Mouse (Mus musculus) embryonic facial prominence, embryonic 10.5 days (tissue): ENCODE data around the gene Ffar2. TPM values are rescaled to one million over a fixed set of nuclear protein-coding genes. Genes with fewer than 3 reads are reported as not detected.

Experiments
- DNase-seq: peaks from one replicate; pipeline ENCODE4 v3.0.0-alpha.2; 2017; ENCODE audit warnings: low spot score
- H3K27ac ChIP-seq: fragments of 300-500 bp; sonication (generic); replicated peaks from 2 replicates; pipeline ENCODE4 v1.5.1; 2016; ENCODE audit warnings: mild to moderate bottlenecking
- H3K27me3 ChIP-seq: fragments of 300-500 bp; sonication (generic); replicated peaks from 2 replicates; pipeline ENCODE4 v1.6.1; 2016; ENCODE audit warnings: low read depth, mild to moderate bottlenecking; ENCODE audit not compliant: poor library complexity, severe bottlenecking
- H3K36me3 ChIP-seq: fragments of 300-500 bp; sonication (generic); replicated peaks from 2 replicates; pipeline ENCODE4 v1.6.1; 2016; ENCODE audit warnings: mild to moderate bottlenecking, moderate library complexity
- H3K4me1 ChIP-seq: fragments of 300-500 bp; sonication (generic); 2 replicates; pipeline ENCODE4 v1.6.1; 2016
- H3K4me3 ChIP-seq: fragments of 300-500 bp; sonication (generic); 2 replicates; pipeline ENCODE4 v1.5.1; 2016; ENCODE audit warnings: mild to moderate bottlenecking, moderate library complexity
- H3K9me3 ChIP-seq: fragments of 300-500 bp; sonication (generic); 2 replicates; pipeline ENCODE4 v1.6.1; 2016; ENCODE audit warnings: mild to moderate bottlenecking
- WGBS: fragments of 180-500 bp; shearing (Covaris S2); methylation state at CpG from one replicate; pipeline ENCODE4 v1.1.7; 2016; 5-methylcytosine and 5-hydroxymethylcytosine counted together
- polyA plus RNA-seq: library from polyadenylated mRNA; unstranded; fragments of >200 nt; fragmentation: Nextera tagmentation; extraction: Ambion mirVana; gene quantifications from 2 replicates; pipeline ENCODE4 v1.2.1, GENCODE M21; 2016

Gene Ffar2
- polyA plus RNA-seq, 1 experiment from 2014 or later, result not detected

DNA sequence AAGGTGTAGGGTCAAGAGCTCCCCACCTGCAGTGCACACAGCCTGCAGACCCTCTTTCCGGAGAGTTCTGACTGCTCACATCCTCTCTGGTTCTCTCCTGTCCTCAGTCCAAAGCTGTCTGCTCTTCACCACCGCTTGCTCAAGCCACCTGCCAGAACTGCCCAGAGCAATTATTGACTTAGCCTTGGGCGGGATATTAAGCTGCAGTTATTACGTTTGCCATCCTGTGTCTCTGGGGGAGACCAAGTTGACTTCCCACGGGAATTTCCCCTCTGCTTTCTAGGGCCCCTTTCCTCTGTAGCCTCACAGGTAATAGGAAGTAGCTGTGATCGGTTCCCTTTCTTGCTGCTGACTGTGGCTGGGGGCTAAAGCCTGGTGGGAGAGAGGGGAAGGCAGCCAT lies 3.4 kb downstream of the Ffar2 start:
- no peak overlapping the region for H3K4me3 ChIP-seq
- DNase-seq, result no peak
- H3K27me3 ChIP-seq, result no peaks in the 10 kb centered on the region
- no peaks in the 10 kb centered on the region for H3K9me3 ChIP-seq
- H3K36me3 ChIP-seq, result no peaks in the 10 kb centered on the region
- 74% methylated on average over 6 of the region's 6 CpGs for WGBS
- H3K4me1 ChIP-seq, result peaks cover 12% of the 10 kb centered on the region; the same call in 1 of the 2 replicates
- no peak overlapping the region for H3K27ac ChIP-seq

DNA sequence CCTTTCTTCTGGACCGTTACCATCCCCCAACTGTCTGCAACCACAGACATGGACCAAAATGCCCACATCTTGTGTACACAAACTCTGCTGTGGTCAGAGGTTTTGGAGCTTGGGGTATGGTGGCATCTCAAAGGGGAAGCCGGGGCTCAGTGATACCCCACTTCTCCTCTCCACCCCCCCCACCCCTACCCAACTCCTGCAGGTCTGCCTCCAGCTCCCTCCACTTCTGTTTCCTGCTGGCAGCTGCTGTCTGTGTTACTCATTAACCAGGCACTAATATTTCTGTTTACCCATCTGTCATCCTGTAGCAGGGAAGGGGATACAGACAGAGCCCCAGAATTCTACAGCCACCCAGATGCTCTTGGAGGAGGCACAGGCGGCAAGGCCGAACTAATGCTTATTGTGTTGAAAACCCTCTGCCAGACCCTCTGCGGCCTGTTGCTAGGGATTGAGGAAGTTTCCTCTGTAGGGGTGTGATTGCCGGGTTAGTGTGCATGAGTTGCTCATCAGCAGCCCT lies 11.2 kb downstream of the Ffar2 start:
- H3K9me3 ChIP-seq, result no peaks in the 10 kb centered on the region
- peaks cover 9% of the 10 kb centered on the region for H3K4me1 ChIP-seq
- H3K4me3 ChIP-seq, result no peak overlapping the region
- no peak for DNase-seq
- H3K27me3 ChIP-seq, result no peaks in the 10 kb centered on the region
- no peaks in the 10 kb centered on the region for H3K36me3 ChIP-seq
- H3K27ac ChIP-seq, result no peak overlapping the region
- 83% methylated on average over 6 of the region's 6 CpGs for WGBS

- Histone ChIP-seq H3K9me3 (no peaks in the 10 kb centered on the region), H3K36me3 (no peaks in the 10 kb centered on the region), H3K27me3 (no peaks in the 10 kb centered on the region), H3K4me1 (peaks cover 9% of the 10 kb centered on the region), H3K27ac (no peak overlapping the region), H3K4me3 (no peak overlapping the region)
- WGBS, result 71% methylated on average over 9 of the region's 9 CpGs
- DNase-seq, result no peak
These were observed 11.8 kb downstream of the Ffar2 start for GRCm38 (mm10) chr7:30811757-30812290.

- WGBS, result 49% methylated on average over 6 of the region's 6 CpGs
- Histone ChIP-seq H3K27ac (no peak overlapping the region), H3K36me3 (no peaks in the 10 kb centered on the region), H3K4me3 (no peak overlapping the region), H3K9me3 (no peaks in the 10 kb centered on the region), H3K27me3 (no peaks in the 10 kb centered on the region), H3K4me1 (peaks cover 9% of the 10 kb centered on the region)
- DNase-seq, result no peak
These were observed 13.3 kb downstream of the Ffar2 start for GRCm38 (mm10) chr7:30810319-30810718.

GRCm38 (mm10) chr7:30805924-30806323 lies 17.7 kb downstream of the Ffar2 start:
- DNase-seq, result peak; percentile 37
- H3K4me3 ChIP-seq, result no peak overlapping the region
- H3K27ac ChIP-seq, result no peak overlapping the region
- H3K36me3 ChIP-seq, result no peaks in the 10 kb centered on the region
- 43% methylated on average over 6 of the region's 6 CpGs for WGBS
- no peaks in the 10 kb centered on the region for H3K4me1 ChIP-seq
- no peaks in the 10 kb centered on the region for H3K27me3 ChIP-seq
- peaks cover 4% of the 10 kb centered on the region; the same call in 1 of the 2 replicates for H3K9me3 ChIP-seq

DNA sequence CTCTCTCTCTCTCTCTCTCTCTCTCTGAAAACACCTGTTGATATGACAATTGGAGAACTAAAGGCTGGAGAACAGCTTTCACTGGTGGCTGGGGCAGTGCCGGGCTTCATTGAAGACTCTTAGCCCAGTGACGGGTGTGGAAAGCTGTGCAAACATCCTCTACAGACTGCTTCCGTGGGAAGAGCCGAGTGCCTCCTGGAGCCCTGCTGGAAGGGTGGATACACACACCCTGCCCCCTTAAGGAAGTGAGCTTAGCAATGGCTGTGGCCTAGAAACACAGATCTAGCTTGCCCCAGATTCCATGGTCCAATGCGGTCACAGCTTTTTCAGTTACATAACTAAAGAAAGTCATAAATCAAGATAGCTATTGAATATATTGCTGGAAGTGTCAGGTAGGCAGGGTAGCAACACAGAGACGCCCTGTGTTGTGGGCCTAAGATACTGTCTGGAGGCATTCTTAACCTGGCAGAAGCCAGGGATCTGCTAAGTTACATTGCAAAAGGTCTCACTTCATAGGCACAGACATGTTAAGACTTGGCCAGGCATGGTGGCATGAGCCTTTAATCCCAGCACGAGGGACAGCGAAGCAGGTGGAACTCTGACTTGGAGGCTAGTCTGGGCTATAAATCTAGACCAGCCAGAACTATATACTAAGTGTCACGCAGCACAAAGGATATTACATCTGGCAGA lies 19.4 kb downstream of the Ffar2 start:
- 85% methylated on average over 9 of the region's 9 CpGs for WGBS
- Histone ChIP-seq H3K9me3 (peaks cover 13% of the 10 kb centered on the region; the same call in 1 of the 2 replicates), H3K4me1 (no peaks in the 10 kb centered on the region), H3K4me3 (no peak overlapping the region), H3K27ac (no peak overlapping the region), H3K27me3 (no peaks in the 10 kb centered on the region), H3K36me3 (no peaks in the 10 kb centered on the region)
- DNase-seq, result no peak

GRCm38 (mm10) chr7:30803256-30803655 lies 20.3 kb downstream of the Ffar2 start:
- Histone ChIP-seq H3K27ac (no peak overlapping the region), H3K4me3 (no peak overlapping the region), H3K4me1 (no peaks in the 10 kb centered on the region), H3K36me3 (no peaks in the 10 kb centered on the region), H3K27me3 (no peaks in the 10 kb centered on the region), H3K9me3 (peaks cover 13% of the 10 kb centered on the region; the same call in 1 of the 2 replicates)
- no peak for DNase-seq
- 89% methylated on average over 3 of the region's 3 CpGs for WGBS

GRCm38 (mm10) chr7:30800653-30801052 lies 22.9 kb downstream of the Ffar2 start:
- Histone ChIP-seq H3K36me3 (no peaks in the 10 kb centered on the region), H3K27me3 (no peaks in the 10 kb centered on the region), H3K27ac (no peak overlapping the region), H3K9me3 (peaks cover 13% of the 10 kb centered on the region; the same call in 1 of the 2 replicates), H3K4me1 (no peaks in the 10 kb centered on the region), H3K4me3 (no peak overlapping the region)
- no peak for DNase-seq

GRCm38 (mm10) chr7:30796790-30797189 lies 26.8 kb downstream of the Ffar2 start:
- no peaks in the 10 kb centered on the region for H3K36me3 ChIP-seq
- no peak for DNase-seq
- H3K27me3 ChIP-seq, result no peaks in the 10 kb centered on the region
- no peak overlapping the region for H3K4me3 ChIP-seq
- H3K27ac ChIP-seq, result no peak overlapping the region
- 78% methylated on average over 1 of the region's 1 CpGs for WGBS
- no peaks in the 10 kb centered on the region for H3K4me1 ChIP-seq
- H3K9me3 ChIP-seq, result peaks cover 8% of the 10 kb centered on the region; the same call in 1 of the 2 replicates

- DNase-seq, result no peak
- Histone ChIP-seq H3K4me3 (no peak overlapping the region), H3K4me1 (no peaks in the 10 kb centered on the region), H3K27me3 (no peaks in the 10 kb centered on the region), H3K27ac (no peak overlapping the region), H3K9me3 (peaks cover 1% of the 10 kb centered on the region; the same call in 1 of the 2 replicates), H3K36me3 (no peaks in the 10 kb centered on the region)
These were observed 28.7 kb downstream of the Ffar2 start for GRCm38 (mm10) chr7:30794921-30795320.

- Histone ChIP-seq H3K27ac (no peak overlapping the region), H3K4me1 (no peaks in the 10 kb centered on the region), H3K9me3 (no peaks in the 10 kb centered on the region), H3K4me3 (no peak overlapping the region), H3K36me3 (no peaks in the 10 kb centered on the region), H3K27me3 (peaks cover 17% of the 10 kb centered on the region)
- peak; percentile 15 for DNase-seq
- WGBS, result 28% methylated on average over 9 of the region's 9 CpGs
These were observed 31.7 kb downstream of the Ffar2 start for GRCm38 (mm10) chr7:30791921-30792320.

DNA sequence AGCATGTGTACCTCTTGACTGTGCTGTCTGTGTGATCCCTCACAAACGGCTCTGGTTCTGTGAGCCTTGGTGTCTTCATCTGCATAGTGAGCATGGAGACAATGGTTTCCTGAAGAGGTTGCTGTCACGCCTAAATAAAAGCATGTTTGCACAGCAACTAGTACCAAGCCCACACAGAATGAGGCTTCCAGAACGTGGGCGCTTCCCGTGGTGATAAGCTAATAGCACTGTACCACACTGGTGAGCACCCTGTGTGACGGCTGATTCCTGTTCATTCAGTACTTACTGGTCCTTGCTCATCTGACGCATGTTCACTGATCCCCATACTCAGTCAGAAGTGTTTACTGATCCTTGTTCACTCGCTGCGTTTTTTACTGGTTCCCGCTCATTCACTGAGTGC lies 33.4 kb downstream of the Ffar2 start:
- Histone ChIP-seq H3K36me3 (no peaks in the 10 kb centered on the region), H3K4me3 (no peak overlapping the region), H3K27ac (no peak overlapping the region), H3K9me3 (no peaks in the 10 kb centered on the region), H3K27me3 (peaks cover 21% of the 10 kb centered on the region), H3K4me1 (peaks cover 6% of the 10 kb centered on the region; the same call in 1 of the 2 replicates)
- no peak for DNase-seq
- 80% methylated on average over 10 of the region's 10 CpGs for WGBS

- Histone ChIP-seq H3K27ac (no peak within 1 kb of the TSS), H3K36me3 (no peaks in the 10 kb centered on the region), H3K9me3 (no peaks in the 10 kb centered on the region), H3K27me3 (peaks cover 21% of the 10 kb centered on the region), H3K4me3 (no peak within 1 kb of the TSS), H3K4me1 (peaks cover 7% of the 10 kb centered on the region; the same call in 1 of the 2 replicates)
- WGBS, result 52% methylated on average over 15 of the region's 15 CpGs
- no peak for DNase-seq
These were observed 36.1 kb downstream of the Ffar2 start, which contains the start of gene Krtdap for GRCm38 (mm10) chr7:30787377-30788022. Gene Krtdap, plus strand, starts transcription at chr7:30787896.
